Mouse (Mus musculus) lung, embryonic 15.5 days (tissue): ENCODE measurements around the gene Abraxas1. TPM values are rescaled to one million over a fixed set of nuclear protein-coding genes. Genes with fewer than 3 reads are reported as not detected.

Source experiments
- ATAC-seq: fragments of 200-750 bp; cut with Nextera tagmentation; 2 replicates; pipeline ENCODE4 v1.8.0; 2017; ENCODE audit warnings: moderate number of reproducible peaks, borderline replicate concordance; ENCODE audit not compliant: low FRiP score, low TSS enrichment; ENCODE audit errors: extremely low read depth
- H3K27ac ChIP-seq: fragments of 300-500 bp; sonication (generic); 2 replicates; pipeline ENCODE4 v1.5.1; 2015; ENCODE audit warnings: moderate library complexity, mild to moderate bottlenecking, inconsistent platforms
- H3K27me3 ChIP-seq: fragments of 300-500 bp; sonication (generic); 2 replicates; pipeline ENCODE4 v1.6.1; 2015; ENCODE audit warnings: inconsistent platforms
- H3K36me3 ChIP-seq: fragments of 300-500 bp; sonication (generic); 2 replicates; pipeline ENCODE4 v1.6.1; 2015; ENCODE audit warnings: inconsistent platforms
- H3K4me1 ChIP-seq: fragments of 300-500 bp; sonication (generic); 2 replicates; pipeline ENCODE4 v1.6.1; 2015; ENCODE audit warnings: inconsistent platforms
- H3K4me2 ChIP-seq: fragments of 300-500 bp; sonication (generic); 2 replicates; pipeline ENCODE4 v1.6.1; 2015; ENCODE audit warnings: inconsistent platforms, mild to moderate bottlenecking, moderate library complexity
- H3K4me3 ChIP-seq: fragments of 300-500 bp; sonication (generic); 2 replicates; pipeline ENCODE4 v1.5.1; 2015; ENCODE audit warnings: mild to moderate bottlenecking, inconsistent platforms
- H3K9ac ChIP-seq: fragments of 300-500 bp; sonication (generic); 2 replicates; pipeline ENCODE4 v1.6.1; 2015; ENCODE audit warnings: inconsistent platforms
- H3K9me3 ChIP-seq: fragments of 300-500 bp; sonication (generic); 2 replicates; pipeline ENCODE4 v1.6.1; 2016; ENCODE audit warnings: inconsistent platforms
- WGBS: fragments of 180-500 bp; shearing (Covaris S2); methylation state at CpG from one replicate; pipeline ENCODE4 v1.1.7; 2015; 5-methylcytosine and 5-hydroxymethylcytosine counted together
- polyA plus RNA-seq: library from polyadenylated mRNA; unstranded; fragments of >200 nt; fragmentation: Nextera tagmentation; extraction: Ambion mirVana; gene quantifications from 2 replicates; pipeline ENCODE4 v1.2.1, GENCODE M21; 2015

The Abraxas1 gene
- polyA plus RNA-seq, 1 experiment from 2014 or later = 32.0 TPM

DNA sequence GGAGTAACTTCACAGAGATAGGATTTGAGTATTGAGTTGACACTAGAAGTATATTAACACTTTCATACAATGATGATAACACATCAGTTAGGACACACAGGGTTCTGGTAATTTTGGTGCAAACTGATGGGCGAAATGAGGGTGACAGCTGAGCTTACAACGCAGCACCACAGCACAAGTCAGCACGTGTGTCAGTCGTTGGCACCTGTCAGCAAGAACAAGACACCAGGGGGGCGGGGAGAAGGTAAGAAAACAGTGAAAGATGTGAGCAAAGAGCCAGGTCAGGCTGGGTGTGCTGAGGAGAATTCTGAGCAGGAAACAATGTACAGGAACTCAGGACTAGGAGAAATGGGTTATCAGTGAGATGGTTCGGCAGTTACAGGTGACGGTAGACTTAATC lies 59.0 kb downstream of the Abraxas1 start:
- H3K4me3 ChIP-seq = no peak overlapping the region
- no peak overlapping the region for H3K27ac ChIP-seq
- no peak overlapping the region for H3K9ac ChIP-seq
- H3K4me1 ChIP-seq = no peaks in the 10 kb centered on the region
- 82% methylated on average over 7 of the region's 7 CpGs for WGBS
- H3K36me3 ChIP-seq = peaks cover 34% of the 10 kb centered on the region
- H3K9me3 ChIP-seq = no peaks in the 10 kb centered on the region
- ATAC-seq = no peak
- no peaks in the 10 kb centered on the region for H3K27me3 ChIP-seq
- H3K4me2 ChIP-seq = no peak overlapping the region

DNA sequence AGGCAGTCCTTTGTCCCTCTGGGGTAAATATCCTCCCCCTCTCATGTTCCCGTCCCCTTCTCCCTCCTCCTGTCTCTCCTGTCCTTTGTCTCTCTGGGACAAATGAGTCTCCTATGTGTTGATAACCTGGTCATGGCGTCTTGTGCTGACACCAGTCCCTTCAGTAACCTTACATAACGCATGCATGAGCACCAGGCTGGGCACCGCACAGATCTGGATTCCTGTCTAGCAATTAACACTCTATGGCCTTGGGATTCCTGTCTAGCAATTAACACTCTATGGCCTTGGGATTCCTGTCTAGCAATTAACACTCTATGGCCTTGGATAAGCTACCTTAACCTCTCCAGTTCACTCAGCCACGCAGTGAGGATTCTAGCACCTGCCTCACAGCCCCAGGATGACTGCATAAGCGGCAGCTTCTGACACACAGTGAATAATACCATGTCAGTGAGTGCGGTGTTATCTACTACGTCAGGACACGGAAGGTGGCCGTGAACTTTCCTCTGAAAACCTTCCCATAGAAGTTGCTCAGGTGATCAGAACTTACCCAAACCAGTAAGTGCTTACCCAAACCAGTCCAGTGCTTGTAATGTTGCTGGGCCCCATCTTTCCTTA lies 60.6 kb downstream of the Abraxas1 start:
- Histone ChIP-seq H3K4me2 (no peak overlapping the region), H3K36me3 (peaks cover 25% of the 10 kb centered on the region), H3K27me3 (no peaks in the 10 kb centered on the region), H3K4me1 (no peaks in the 10 kb centered on the region), H3K9ac (no peak overlapping the region), H3K27ac (no peak overlapping the region), H3K4me3 (no peak overlapping the region), H3K9me3 (no peaks in the 10 kb centered on the region)
- no peak for ATAC-seq
- WGBS = 81% methylated on average over 10 of the region's 10 CpGs

DNA sequence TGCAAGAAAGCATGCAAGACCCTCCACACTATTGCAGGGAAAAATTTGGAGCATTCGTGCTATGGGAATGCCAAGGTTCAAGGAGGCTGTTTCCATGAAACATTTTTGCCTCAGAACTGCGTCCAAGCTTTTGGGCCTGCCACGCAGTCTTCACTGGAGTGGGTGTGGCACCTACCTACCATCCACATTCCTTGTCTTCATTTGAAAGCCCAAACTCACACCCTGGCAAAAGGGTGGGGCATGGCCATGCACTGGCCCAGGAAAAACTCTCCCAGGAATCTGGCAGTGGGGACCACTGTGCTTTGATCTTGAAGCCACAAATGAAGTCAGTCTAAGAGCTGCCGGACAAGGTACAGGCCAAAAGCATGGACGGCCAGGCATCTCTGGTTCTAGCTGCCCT lies 62.6 kb downstream of the Abraxas1 start:
- no peaks in the 10 kb centered on the region for H3K4me1 ChIP-seq
- no peak overlapping the region for H3K4me2 ChIP-seq
- H3K9me3 ChIP-seq = no peaks in the 10 kb centered on the region
- peaks cover 7% of the 10 kb centered on the region for H3K36me3 ChIP-seq
- WGBS = 92% methylated on average over 5 of the region's 5 CpGs
- H3K27ac ChIP-seq = no peak overlapping the region
- H3K27me3 ChIP-seq = no peaks in the 10 kb centered on the region
- no peak for ATAC-seq
- no peak overlapping the region for H3K4me3 ChIP-seq
- no peak overlapping the region for H3K9ac ChIP-seq

Other genes starting within 250 kb of the Abraxas1 start
- 12.7 and 20.7 TPM in 2 replicates for gene Plac8, start 248.7 kb downstream of the Abraxas1 start, polyA plus RNA-seq
- 56.5 and 59.7 TPM in 2 replicates for gene Coq2, start 145.8 kb downstream of the Abraxas1 start, polyA plus RNA-seq
- gene Hpse, start 101.2 kb downstream of the Abraxas1 start, polyA plus RNA-seq = 5.0 and 5.1 TPM in 2 replicates
- 14.7 and 18.3 TPM in 2 replicates for gene Helq, start 22.4 kb downstream of the Abraxas1 start, polyA plus RNA-seq
- 146 and 162 TPM in 2 replicates for gene Mrps18c, start 22.3 kb downstream of the Abraxas1 start, polyA plus RNA-seq
- gene Gpat3, start 24.7 kb upstream of the Abraxas1 start, polyA plus RNA-seq = 1.5 and 2.3 TPM in 2 replicates